Mouse (Mus musculus) retina, postnatal 7 days (tissue): ENCODE measurements around the gene Tvp23a.

Source experiments
- DNase-seq: peaks from one replicate; pipeline ENCODE4 v3.0.0-alpha.2; 2012; ENCODE audit warnings: low read depth, low spot score

Gene Tvp23a

GRCm38 (mm10) chr16:10447264-10447594 lies at the start of gene Tvp23a:
Tvp23a (minus strand) TSS chr16:10447362.
- DNase-seq, result peak; percentile 60

GRCm38 (mm10) chr16:10495824-10496298 lies 48.7 kb upstream of the Tvp23a start:
- no peak for DNase-seq

GRCm38 (mm10) chr16:10492587-10492986 lies 45.4 kb upstream of the Tvp23a start:
- DNase-seq, result no peak

GRCm38 (mm10) chr16:10491716-10492115 lies 44.6 kb upstream of the Tvp23a start:
- DNase-seq, result no peak

- no peak for DNase-seq
Observed at GRCm38 (mm10) chr16:10490503-10491150, 43.5 kb upstream of the Tvp23a start.

GRCm38 (mm10) chr16:10489904-10490457 lies 42.8 kb upstream of the Tvp23a start:
- DNase-seq, result no peak

- no peak for DNase-seq
Observed at GRCm38 (mm10) chr16:10489483-10489882, 42.3 kb upstream of the Tvp23a start.

GRCm38 (mm10) chr16:10488769-10489481 lies 41.8 kb upstream of the Tvp23a start:
- no peak for DNase-seq

GRCm38 (mm10) chr16:10487895-10488493 lies 40.8 kb upstream of the Tvp23a start:
- DNase-seq, result no peak

GRCm38 (mm10) chr16:10486993-10487392 lies 39.8 kb upstream of the Tvp23a start:
- DNase-seq, result no peak

GRCm38 (mm10) chr16:10482343-10482742 lies 35.2 kb upstream of the Tvp23a start:
- no peak for DNase-seq

GRCm38 (mm10) chr16:10479857-10480256 lies 32.7 kb upstream of the Tvp23a start, which contains the start of gene Ciita:
Ciita (plus strand) TSS chr16:10480059.
- DNase-seq, result no peak

- no peak for DNase-seq
Observed at GRCm38 (mm10) chr16:10475919-10476318, 28.8 kb upstream of the Tvp23a start.

- DNase-seq, result no peak
Observed at GRCm38 (mm10) chr16:10474956-10475355, 27.8 kb upstream of the Tvp23a start.

GRCm38 (mm10) chr16:10471950-10472349 lies 24.8 kb upstream of the Tvp23a start:
- no peak for DNase-seq

GRCm38 (mm10) chr16:10468201-10468600 lies 21.0 kb upstream of the Tvp23a start:
- DNase-seq, result no peak

- no peak for DNase-seq
Observed at GRCm38 (mm10) chr16:10467391-10468107, 20.4 kb upstream of the Tvp23a start.

- DNase-seq, result no peak
Observed at GRCm38 (mm10) chr16:10465011-10465681, 18.0 kb upstream of the Tvp23a start.

GRCm38 (mm10) chr16:10461178-10461577 lies 14.0 kb upstream of the Tvp23a start:
- no peak for DNase-seq

GRCm38 (mm10) chr16:10460188-10460587 lies 13.0 kb upstream of the Tvp23a start:
- no peak for DNase-seq

- no peak for DNase-seq
Observed at GRCm38 (mm10) chr16:10454583-10454974, 7.4 kb upstream of the Tvp23a start.
